Mouse (Mus musculus): ENCODE measurements around the gene Fbxo27. TPM values are rescaled to one million over a fixed set of nuclear protein-coding genes. Genes with fewer than 3 reads are reported as not detected.
A peak's percentile ranks its signal among the peaks of the same experiment; 100 is the strongest.

Gene Fbxo27
- polyA plus RNA-seq, 1 experiment: 1.1 TPM

DNA sequence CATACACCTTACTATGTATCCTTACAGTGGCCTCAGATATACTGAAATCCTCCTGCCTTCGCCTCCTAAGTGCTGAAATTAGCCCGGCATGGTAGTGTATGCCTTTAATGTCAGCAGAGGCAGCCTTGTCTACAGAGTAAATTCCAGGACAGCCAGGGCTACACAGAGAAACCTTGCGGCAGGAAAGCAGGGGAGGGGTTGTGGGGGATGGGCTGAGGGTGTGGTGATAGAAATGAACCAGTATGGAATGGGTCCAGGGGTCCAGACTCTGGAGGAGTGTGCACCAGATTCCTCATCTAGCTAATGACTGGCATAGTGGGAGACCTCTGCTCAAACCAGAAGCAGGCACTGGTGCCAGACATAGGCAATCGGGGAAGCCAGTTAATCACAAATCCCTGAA is 26.5 kb downstream of the Fbxo27 start:
- H3K36me3 ChIP-seq (ENCODE audit: control insufficient read depth, insufficient read depth, low read length): no peaks in the 10 kb centered on the region
- H3K27ac ChIP-seq (ENCODE audit: insufficient read depth, low read depth, low read length): no peak overlapping the region
- WGBS: 37% methylated on average over 4 of the region's 4 CpGs
- TF ChIP-seq POLR2A (IDR thresholded peaks at IDR 0.05; ENCODE audit: low read depth, low read length): no peak
- TF ChIP-seq CTCF (conservative IDR thresholded peaks at IDR 0.05; ENCODE audit: insufficient read depth, insufficient read length, low read depth, low read length): no peak
- DNase-seq: no peak
- H3K4me1 ChIP-seq (ENCODE audit: control insufficient read depth, insufficient read depth, low read length): no peaks in the 10 kb centered on the region
- H3K4me3 ChIP-seq (ENCODE audit: insufficient read depth, low read depth, low read length): no peak overlapping the region
- no peaks in the 10 kb centered on the region for H3K27me3 ChIP-seq (replicated peaks; ENCODE audit: control insufficient read depth, insufficient read depth, low read length)

DNA sequence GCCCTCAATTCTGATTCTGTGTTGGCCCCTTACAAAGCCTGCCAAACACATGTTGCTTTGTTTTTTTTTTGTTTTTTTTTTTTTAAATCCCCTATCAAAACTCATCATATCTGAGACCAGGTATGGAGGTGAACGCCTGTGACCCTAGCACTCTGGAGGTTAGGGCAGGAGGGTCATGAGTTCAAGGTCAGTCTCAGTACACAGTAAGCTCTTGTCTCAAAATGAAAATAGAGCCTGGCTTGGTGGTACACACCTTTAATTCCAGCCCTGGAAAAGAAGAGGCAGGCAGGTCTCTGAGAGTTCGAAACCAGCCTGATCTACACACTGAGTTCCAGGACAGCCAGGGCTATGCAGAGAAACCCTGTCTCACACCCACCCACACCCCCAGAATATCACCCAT is 27.0 kb downstream of the Fbxo27 start:
- Histone ChIP-seq H3K27me3 (replicated peaks; ENCODE audit: control insufficient read depth, insufficient read depth, low read length) (no peaks in the 10 kb centered on the region), H3K36me3 (ENCODE audit: control insufficient read depth, insufficient read depth, low read length) (no peaks in the 10 kb centered on the region), H3K4me3 (ENCODE audit: insufficient read depth, low read depth, low read length) (no peak overlapping the region), H3K27ac (ENCODE audit: insufficient read depth, low read depth, low read length) (no peak overlapping the region), H3K4me1 (ENCODE audit: control insufficient read depth, insufficient read depth, low read length) (no peaks in the 10 kb centered on the region)
- DNase-seq: no peak
- TF ChIP-seq POLR2A (IDR thresholded peaks at IDR 0.05; ENCODE audit: low read depth, low read length) (no peak), CTCF (conservative IDR thresholded peaks at IDR 0.05; ENCODE audit: insufficient read depth, insufficient read length, low read depth, low read length) (no peak)
- 79% methylated on average over 2 of the region's 2 CpGs for WGBS

DNA sequence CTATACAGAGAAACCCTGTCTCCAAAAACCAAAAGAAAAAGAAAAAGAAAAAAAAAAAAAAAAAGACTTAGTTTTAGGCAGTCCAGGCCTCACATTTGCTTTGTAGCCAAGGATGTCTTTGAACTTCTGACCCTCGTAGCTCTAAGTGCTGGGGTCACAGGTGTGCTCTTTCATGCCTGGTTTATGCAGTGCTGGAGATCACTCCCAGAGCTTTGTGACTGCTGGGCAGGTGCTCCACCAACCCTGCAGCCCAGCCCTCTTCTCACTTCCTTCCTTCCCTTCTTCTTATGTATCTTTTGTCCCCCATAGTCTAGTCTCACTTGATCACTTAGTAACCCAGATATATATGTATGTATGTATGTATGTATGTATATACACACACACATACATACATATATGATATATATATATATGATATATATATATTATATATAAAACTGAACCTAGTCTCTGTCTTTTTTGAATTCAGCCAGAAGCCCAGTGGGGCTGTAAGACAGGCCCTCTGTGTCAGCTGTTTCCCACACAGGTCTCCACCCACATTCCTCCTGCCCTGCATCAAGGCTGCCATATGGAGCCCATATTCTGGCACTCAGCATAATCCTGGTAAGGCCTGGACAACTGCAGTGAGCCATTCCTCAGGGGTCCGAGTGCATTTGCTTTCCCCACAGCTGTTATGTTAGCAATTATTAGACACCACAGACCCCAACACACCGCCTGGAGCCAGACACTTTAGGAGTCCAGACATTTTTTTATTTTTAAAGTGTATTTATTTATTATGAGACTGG is 28.3 kb downstream of the Fbxo27 start:
- H3K4me1 ChIP-seq (ENCODE audit: control insufficient read depth, insufficient read depth, low read length): no peaks in the 10 kb centered on the region
- no peaks in the 10 kb centered on the region for H3K27me3 ChIP-seq (replicated peaks; ENCODE audit: control insufficient read depth, insufficient read depth, low read length)
- 89% methylated on average over 3 of the region's 3 CpGs for WGBS
- TF ChIP-seq POLR2A (IDR thresholded peaks at IDR 0.05; ENCODE audit: low read depth, low read length): no peak
- no peak for TF ChIP-seq CTCF (conservative IDR thresholded peaks at IDR 0.05; ENCODE audit: insufficient read depth, insufficient read length, low read depth, low read length)
- no peak overlapping the region for H3K4me3 ChIP-seq (ENCODE audit: insufficient read depth, low read depth, low read length)
- no peak for DNase-seq
- no peaks in the 10 kb centered on the region for H3K36me3 ChIP-seq (ENCODE audit: control insufficient read depth, insufficient read depth, low read length)
- H3K27ac ChIP-seq (ENCODE audit: insufficient read depth, low read depth, low read length): no peak overlapping the region

DNA sequence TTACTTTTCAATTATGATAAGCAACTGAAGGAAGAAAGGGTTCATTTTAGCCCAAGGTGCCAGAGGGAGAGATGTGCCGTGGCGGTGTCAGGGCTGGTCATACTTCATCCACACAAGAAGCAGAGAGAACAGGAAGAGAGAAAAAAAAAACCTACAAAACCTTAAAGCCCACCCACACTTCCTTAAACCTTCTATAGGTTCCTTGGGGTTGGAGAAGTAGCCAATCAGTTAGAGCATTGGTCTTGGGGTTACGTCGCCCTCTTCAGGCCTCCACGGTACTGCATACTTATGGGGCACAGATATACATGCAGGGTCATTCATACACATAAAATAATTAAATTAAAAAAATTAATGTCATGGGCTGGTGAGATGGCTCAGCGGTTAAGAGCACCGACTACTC is 29.4 kb downstream of the Fbxo27 start:
- H3K27me3 ChIP-seq (replicated peaks; ENCODE audit: control insufficient read depth, insufficient read depth, low read length): no peaks in the 10 kb centered on the region
- H3K4me3 ChIP-seq (ENCODE audit: insufficient read depth, low read depth, low read length): no peak overlapping the region
- 94% methylated on average over 7 of the region's 7 CpGs for WGBS
- H3K4me1 ChIP-seq (ENCODE audit: control insufficient read depth, insufficient read depth, low read length): no peaks in the 10 kb centered on the region
- no peak overlapping the region for H3K27ac ChIP-seq (ENCODE audit: insufficient read depth, low read depth, low read length)
- TF ChIP-seq POLR2A (IDR thresholded peaks at IDR 0.05; ENCODE audit: low read depth, low read length): no peak
- TF ChIP-seq CTCF (conservative IDR thresholded peaks at IDR 0.05; ENCODE audit: insufficient read depth, insufficient read length, low read depth, low read length): 0 out of 2 replicates have a peak, but pooled peaks have one; percentile 14
- no peak for DNase-seq
- H3K36me3 ChIP-seq (ENCODE audit: control insufficient read depth, insufficient read depth, low read length): no peaks in the 10 kb centered on the region

DNA sequence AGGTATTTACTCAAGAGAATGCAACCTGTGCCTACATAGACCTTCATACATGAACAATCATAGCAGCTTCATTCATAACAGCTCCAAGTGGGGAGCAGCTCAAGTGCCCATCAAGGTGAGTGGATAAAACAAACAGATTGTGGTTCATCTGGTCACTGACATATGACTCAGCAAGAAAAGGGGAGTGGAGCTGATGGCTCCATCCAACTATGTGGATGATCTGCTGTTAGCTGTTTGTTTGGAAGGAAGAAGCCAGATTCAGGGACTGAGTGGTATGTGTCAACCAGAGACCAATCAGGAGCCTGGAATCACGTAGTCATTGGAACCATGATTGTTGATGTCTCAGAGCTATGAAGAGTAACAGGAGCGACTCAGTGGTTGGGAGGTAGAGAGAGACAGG is 32.0 kb downstream of the Fbxo27 start:
- no peak overlapping the region for H3K27ac ChIP-seq (ENCODE audit: insufficient read depth, low read depth, low read length)
- TF ChIP-seq POLR2A (IDR thresholded peaks at IDR 0.05; ENCODE audit: low read depth, low read length): no peak
- no peak for TF ChIP-seq CTCF (conservative IDR thresholded peaks at IDR 0.05; ENCODE audit: insufficient read depth, insufficient read length, low read depth, low read length)
- no peaks in the 10 kb centered on the region for H3K27me3 ChIP-seq (replicated peaks; ENCODE audit: control insufficient read depth, insufficient read depth, low read length)
- no peak for DNase-seq
- H3K4me1 ChIP-seq (ENCODE audit: control insufficient read depth, insufficient read depth, low read length): no peaks in the 10 kb centered on the region
- 90% methylated on average over 2 of the region's 2 CpGs for whole genome bisulfite sequencing
- no peaks in the 10 kb centered on the region for H3K36me3 ChIP-seq (ENCODE audit: control insufficient read depth, insufficient read depth, low read length)
- H3K4me3 ChIP-seq (ENCODE audit: insufficient read depth, low read depth, low read length): no peak overlapping the region

DNA sequence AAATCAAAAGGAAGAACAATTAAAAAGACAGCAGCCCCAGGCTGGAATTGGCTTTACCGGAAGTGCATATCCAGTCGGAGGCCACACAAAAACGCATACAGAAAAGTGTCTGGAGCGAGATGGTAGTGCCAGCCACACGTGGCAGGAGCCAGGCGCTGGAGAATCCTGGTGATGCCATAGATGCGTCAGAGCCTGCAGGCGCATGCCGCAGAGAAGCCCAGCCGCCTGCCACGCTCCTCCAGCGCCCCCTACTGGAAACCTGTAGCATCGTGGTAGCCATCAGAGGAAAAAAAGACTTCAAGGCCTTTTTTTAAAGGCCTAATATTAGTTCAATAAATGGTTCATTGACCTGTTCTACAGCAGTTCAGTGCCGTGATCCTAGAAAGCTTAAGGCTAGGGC is 34.0 kb downstream of the Fbxo27 start:
- Histone ChIP-seq H3K27ac (ENCODE audit: insufficient read depth, low read depth, low read length) (no peak overlapping the region), H3K4me1 (ENCODE audit: control insufficient read depth, insufficient read depth, low read length) (no peaks in the 10 kb centered on the region), H3K4me3 (ENCODE audit: insufficient read depth, low read depth, low read length) (no peak overlapping the region), H3K36me3 (ENCODE audit: control insufficient read depth, insufficient read depth, low read length) (no peaks in the 10 kb centered on the region), H3K27me3 (replicated peaks; ENCODE audit: control insufficient read depth, insufficient read depth, low read length) (no peaks in the 10 kb centered on the region)
- DNase-seq: peak; percentile 54
- 8% methylated on average over 14 of the region's 14 CpGs for WGBS
- TF ChIP-seq POLR2A (IDR thresholded peaks at IDR 0.05; ENCODE audit: low read depth, low read length): no peak
- peak; percentile 78 for TF ChIP-seq CTCF (conservative IDR thresholded peaks at IDR 0.05; ENCODE audit: insufficient read depth, insufficient read length, low read depth, low read length)

DNA sequence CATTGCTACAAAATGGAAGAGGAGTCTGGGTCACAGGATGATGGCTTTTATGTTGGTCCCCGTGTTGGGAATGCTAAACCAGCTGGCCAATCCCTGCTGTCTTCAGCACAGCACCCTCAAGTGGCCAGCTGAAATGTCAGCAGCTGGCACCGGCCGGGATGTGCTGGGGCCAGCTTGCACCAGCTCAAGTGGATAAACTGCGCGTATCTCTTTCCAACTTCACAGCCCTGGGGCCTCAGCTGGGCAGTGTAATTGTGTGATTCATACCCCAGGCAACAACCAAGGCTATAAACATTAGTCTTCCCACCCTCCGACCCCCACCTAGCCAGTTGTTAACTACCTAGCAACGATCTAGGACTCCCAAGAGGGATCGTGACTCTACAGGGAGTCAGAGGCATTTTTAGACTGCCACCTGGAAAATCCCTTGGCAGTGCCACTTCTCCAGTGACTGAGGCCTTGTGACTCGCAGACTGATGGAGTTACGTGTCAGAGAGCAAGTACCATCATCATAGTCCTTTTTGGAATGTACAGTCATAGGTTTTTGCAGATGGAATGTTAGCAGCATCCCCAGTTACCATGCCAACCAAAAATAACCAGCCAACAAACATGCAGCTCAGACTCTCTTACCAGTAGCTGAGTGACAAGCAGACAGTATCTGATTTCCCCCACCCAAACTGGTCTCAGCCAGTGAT is 35.1 kb downstream of the Fbxo27 start:
- TF ChIP-seq POLR2A (IDR thresholded peaks at IDR 0.05; ENCODE audit: low read depth, low read length): no peak
- peak; percentile 45; the same call in 1 of the 2 replicates for TF ChIP-seq CTCF (conservative IDR thresholded peaks at IDR 0.05; ENCODE audit: insufficient read depth, insufficient read length, low read depth, low read length)
- Histone ChIP-seq H3K27me3 (replicated peaks; ENCODE audit: control insufficient read depth, insufficient read depth, low read length) (no peaks in the 10 kb centered on the region), H3K36me3 (ENCODE audit: control insufficient read depth, insufficient read depth, low read length) (no peaks in the 10 kb centered on the region), H3K4me1 (ENCODE audit: control insufficient read depth, insufficient read depth, low read length) (no peaks in the 10 kb centered on the region), H3K4me3 (ENCODE audit: insufficient read depth, low read depth, low read length) (no peak overlapping the region), H3K27ac (ENCODE audit: insufficient read depth, low read depth, low read length) (no peak overlapping the region)
- no peak for DNase-seq
- 49% methylated on average over 10 of the region's 10 CpGs for whole genome bisulfite sequencing

Data from kidney, adult 2 months (tissue).